Mouse (Mus musculus): ENCODE results near the gene Hamp2. TPM values are rescaled to one million over a fixed set of nuclear protein-coding genes. Genes with fewer than 3 reads are reported as not detected.

Gene Hamp2
- polyA plus RNA-seq, 1 experiment from 2014 or later, result not detected

DNA sequence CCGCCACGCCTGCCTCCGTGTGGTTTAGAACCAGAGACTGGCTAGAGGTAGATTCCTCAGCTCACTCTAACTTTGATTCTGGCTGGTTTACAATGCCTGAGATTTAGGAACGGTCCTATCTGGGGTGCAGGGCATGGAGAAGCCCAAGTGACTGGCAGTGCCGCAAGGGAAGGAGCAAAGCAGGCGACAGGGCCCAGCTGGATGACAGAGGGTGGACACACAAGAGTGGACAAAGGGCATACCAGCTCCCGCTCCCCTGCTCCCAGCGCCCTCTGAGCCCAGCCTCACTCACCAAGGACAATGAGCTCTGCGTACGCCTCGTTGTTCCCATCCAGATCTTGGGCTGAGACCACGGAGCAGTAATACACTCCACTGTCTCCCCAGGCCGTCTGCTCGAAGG lies 41.2 kb upstream of the Hamp2 start:
- no peak overlapping the region for H3K27ac ChIP-seq (replicated peaks; ENCODE audit: low read depth, low read length)
- H3K4me1 ChIP-seq (ENCODE audit: control insufficient read depth, insufficient read depth, low read length), result no peaks in the 10 kb centered on the region
- H3K4me3 ChIP-seq (ENCODE audit: low read depth, low read length), result no peak overlapping the region
- no peak overlapping the region for H3K9ac ChIP-seq (replicated peaks; ENCODE audit: low read length)
- WGBS, result 76% methylated on average over 14 of the region's 14 CpGs
- no peak for ATAC-seq (replicated peaks; ENCODE audit: insufficient number of reproducible peaks, low FRiP score, low TSS enrichment, low read depth)
- DNase-seq (ENCODE audit: low spot score), result no peak
- H3K4me2 ChIP-seq (ENCODE audit: low read depth, low read length), result no peak overlapping the region
- H3K9me3 ChIP-seq (replicated peaks; ENCODE audit: control insufficient read depth, low read length), result no peaks in the 10 kb centered on the region
- no peaks in the 10 kb centered on the region for H3K36me3 ChIP-seq (replicated peaks; ENCODE audit: control insufficient read depth, insufficient read depth, low read depth, low read length)
- H3K27me3 ChIP-seq (ENCODE audit: control insufficient read depth, insufficient read depth, low read length), result no peaks in the 10 kb centered on the region

DNA sequence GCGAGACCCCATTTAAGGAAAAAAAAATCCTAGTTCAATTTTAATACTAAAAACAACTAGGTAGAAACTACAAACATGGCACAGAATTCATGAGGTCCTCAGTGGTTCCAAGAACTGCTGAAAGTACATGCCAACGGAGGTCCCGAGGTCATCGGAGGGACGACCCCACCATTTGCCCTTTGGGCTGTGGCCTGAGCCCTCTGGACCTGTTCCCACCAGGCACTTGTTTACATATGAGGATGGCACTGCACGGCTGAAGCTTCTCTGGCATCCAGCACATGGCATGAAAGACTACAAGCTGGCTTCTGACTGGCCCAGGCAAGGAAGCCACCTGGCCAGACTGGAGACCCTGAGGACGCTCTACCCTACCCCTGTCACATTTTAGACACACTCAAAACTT lies 39.9 kb upstream of the Hamp2 start:
- H3K9ac ChIP-seq (replicated peaks; ENCODE audit: low read length), result no peak overlapping the region
- no peaks in the 10 kb centered on the region for H3K4me1 ChIP-seq (ENCODE audit: control insufficient read depth, insufficient read depth, low read length)
- WGBS, result 84% methylated on average over 7 of the region's 7 CpGs
- no peak overlapping the region for H3K4me2 ChIP-seq (ENCODE audit: low read depth, low read length)
- no peaks in the 10 kb centered on the region for H3K27me3 ChIP-seq (ENCODE audit: control insufficient read depth, insufficient read depth, low read length)
- no peak overlapping the region for H3K4me3 ChIP-seq (ENCODE audit: low read depth, low read length)
- H3K27ac ChIP-seq (replicated peaks; ENCODE audit: low read depth, low read length), result no peak overlapping the region
- no peaks in the 10 kb centered on the region for H3K9me3 ChIP-seq (replicated peaks; ENCODE audit: control insufficient read depth, low read length)
- H3K36me3 ChIP-seq (replicated peaks; ENCODE audit: control insufficient read depth, insufficient read depth, low read depth, low read length), result no peaks in the 10 kb centered on the region
- DNase-seq (ENCODE audit: low spot score), result no peak
- no peak for ATAC-seq (replicated peaks; ENCODE audit: insufficient number of reproducible peaks, low FRiP score, low TSS enrichment, low read depth)

- no peak for ATAC-seq (replicated peaks; ENCODE audit: insufficient number of reproducible peaks, low FRiP score, low TSS enrichment, low read depth)
- WGBS, result 88% methylated on average over 5 of the region's 5 CpGs
- Histone ChIP-seq H3K27me3 (ENCODE audit: control insufficient read depth, insufficient read depth, low read length) (no peaks in the 10 kb centered on the region), H3K36me3 (replicated peaks; ENCODE audit: control insufficient read depth, insufficient read depth, low read depth, low read length) (no peaks in the 10 kb centered on the region; the same call in 1 of the 2 replicates), H3K4me2 (ENCODE audit: low read depth, low read length) (no peak overlapping the region), H3K27ac (replicated peaks; ENCODE audit: low read depth, low read length) (no peak overlapping the region), H3K4me1 (ENCODE audit: control insufficient read depth, insufficient read depth, low read length) (no peaks in the 10 kb centered on the region), H3K9me3 (replicated peaks; ENCODE audit: control insufficient read depth, low read length) (no peaks in the 10 kb centered on the region), H3K4me3 (ENCODE audit: low read depth, low read length) (no peak overlapping the region), H3K9ac (replicated peaks; ENCODE audit: low read length) (no peak overlapping the region)
- DNase-seq (ENCODE audit: low spot score), result no peak
These were observed 38.4 kb upstream of the Hamp2 start for GRCm38 (mm10) chr7:30962862-30963261.

DNA sequence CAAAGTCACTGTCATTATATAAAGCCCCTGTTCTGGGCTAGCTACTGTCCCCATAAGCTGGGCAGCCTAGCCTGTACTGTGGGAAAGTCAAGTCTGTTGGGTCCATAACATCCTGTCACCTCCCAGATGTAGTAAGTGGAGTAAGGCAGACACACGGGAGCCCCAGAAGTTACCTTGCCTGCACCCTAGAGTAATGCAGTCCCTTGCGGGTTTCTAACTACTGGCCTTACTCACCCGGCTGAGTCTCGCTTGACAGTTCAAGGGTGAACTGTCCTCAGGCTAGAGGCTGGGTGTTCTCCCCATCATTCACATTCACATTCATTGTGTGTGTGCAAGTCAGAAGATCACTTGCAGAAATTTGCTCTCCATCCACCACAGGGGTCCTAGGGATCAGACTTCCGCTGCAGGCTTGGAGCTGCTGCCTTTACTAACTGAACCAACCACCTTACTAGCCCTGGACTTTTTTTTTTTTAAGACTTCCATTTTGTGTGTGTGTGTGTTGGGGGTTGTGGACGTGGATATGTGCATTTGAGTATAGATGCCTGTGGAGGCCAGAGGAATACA lies 35.4 kb upstream of the Hamp2 start:
- ATAC-seq (replicated peaks; ENCODE audit: insufficient number of reproducible peaks, low FRiP score, low TSS enrichment, low read depth), result no peak
- no peaks in the 10 kb centered on the region for H3K27me3 ChIP-seq (ENCODE audit: control insufficient read depth, insufficient read depth, low read length)

GRCm38 (mm10) chr7:30958866-30959487 lies 34.5 kb upstream of the Hamp2 start:
- Histone ChIP-seq H3K27me3 (ENCODE audit: control insufficient read depth, insufficient read depth, low read length) (no peaks in the 10 kb centered on the region), H3K27ac (replicated peaks; ENCODE audit: low read depth, low read length) (no peak overlapping the region), H3K9me3 (replicated peaks; ENCODE audit: control insufficient read depth, low read length) (no peaks in the 10 kb centered on the region), H3K4me2 (ENCODE audit: low read depth, low read length) (no peak overlapping the region), H3K36me3 (replicated peaks; ENCODE audit: control insufficient read depth, insufficient read depth, low read depth, low read length) (peaks cover 2% of the 10 kb centered on the region), H3K9ac (replicated peaks; ENCODE audit: low read length) (no peak overlapping the region), H3K4me1 (ENCODE audit: control insufficient read depth, insufficient read depth, low read length) (no peaks in the 10 kb centered on the region), H3K4me3 (ENCODE audit: low read depth, low read length) (no peak overlapping the region)
- DNase-seq (ENCODE audit: low spot score), result no peak
- WGBS, result 96% methylated on average over 9 of the region's 9 CpGs
- ATAC-seq (replicated peaks; ENCODE audit: insufficient number of reproducible peaks, low FRiP score, low TSS enrichment, low read depth), result no peak

More for the DNA sequence above, 35.4 kb upstream of the Hamp2 start:
- Histone ChIP-seq H3K9me3 (replicated peaks; ENCODE audit: control insufficient read depth, low read length) (no peaks in the 10 kb centered on the region), H3K4me3 (ENCODE audit: low read depth, low read length) (no peak overlapping the region), H3K4me2 (ENCODE audit: low read depth, low read length) (no peak overlapping the region), H3K4me1 (ENCODE audit: control insufficient read depth, insufficient read depth, low read length) (no peaks in the 10 kb centered on the region), H3K27ac (replicated peaks; ENCODE audit: low read depth, low read length) (no peak overlapping the region), H3K36me3 (replicated peaks; ENCODE audit: control insufficient read depth, insufficient read depth, low read depth, low read length) (no peaks in the 10 kb centered on the region; the same call in none of the 2 replicates), H3K9ac (replicated peaks; ENCODE audit: low read length) (no peak overlapping the region)
- no peak for DNase-seq (ENCODE audit: low spot score)
- WGBS, result 80% methylated on average over 6 of the region's 6 CpGs

GRCm38 (mm10) chr7:30958109-30958865 lies 33.8 kb upstream of the Hamp2 start:
- H3K4me1 ChIP-seq (ENCODE audit: control insufficient read depth, insufficient read depth, low read length), result no peaks in the 10 kb centered on the region
- no peak for ATAC-seq (replicated peaks; ENCODE audit: insufficient number of reproducible peaks, low FRiP score, low TSS enrichment, low read depth)
- H3K27me3 ChIP-seq (ENCODE audit: control insufficient read depth, insufficient read depth, low read length), result no peaks in the 10 kb centered on the region
- 72% methylated on average over 28 of the region's 28 CpGs for WGBS
- H3K4me2 ChIP-seq (ENCODE audit: low read depth, low read length), result peak overlapping the region; percentile 54
- peak overlapping the region; percentile 97; the same call in 1 of the 2 replicates for H3K27ac ChIP-seq (replicated peaks; ENCODE audit: low read depth, low read length)
- peak overlapping the region; percentile 97 for H3K4me3 ChIP-seq (ENCODE audit: low read depth, low read length)
- no peak for DNase-seq (ENCODE audit: low spot score)
- H3K9me3 ChIP-seq (replicated peaks; ENCODE audit: control insufficient read depth, low read length), result no peaks in the 10 kb centered on the region
- H3K9ac ChIP-seq (replicated peaks; ENCODE audit: low read length), result peak overlapping the region; percentile 99
- H3K36me3 ChIP-seq (replicated peaks; ENCODE audit: control insufficient read depth, insufficient read depth, low read depth, low read length), result peaks cover 7% of the 10 kb centered on the region

GRCm38 (mm10) chr7:30957367-30957783 lies 32.9 kb upstream of the Hamp2 start:
- Histone ChIP-seq H3K9me3 (replicated peaks; ENCODE audit: control insufficient read depth, low read length) (no peaks in the 10 kb centered on the region), H3K4me2 (ENCODE audit: low read depth, low read length) (peak overlapping the region; percentile 54), H3K4me1 (ENCODE audit: control insufficient read depth, insufficient read depth, low read length) (no peaks in the 10 kb centered on the region), H3K36me3 (replicated peaks; ENCODE audit: control insufficient read depth, insufficient read depth, low read depth, low read length) (peaks cover 9% of the 10 kb centered on the region), H3K27me3 (ENCODE audit: control insufficient read depth, insufficient read depth, low read length) (no peaks in the 10 kb centered on the region), H3K4me3 (ENCODE audit: low read depth, low read length) (peak overlapping the region; percentile 97), H3K27ac (replicated peaks; ENCODE audit: low read depth, low read length) (peak overlapping the region; percentile 97), H3K9ac (replicated peaks; ENCODE audit: low read length) (peak overlapping the region; percentile 99)
- DNase-seq (ENCODE audit: low spot score) (peak; percentile 86), ATAC-seq (replicated peaks; ENCODE audit: insufficient number of reproducible peaks, low FRiP score, low TSS enrichment, low read depth) (peak; percentile 58; the same call in 1 of the 2 replicates)
- WGBS, result under 1% methylated on average over 43 of the region's 43 CpGs

Data from embryonic facial prominence, embryonic 11.5 days (tissue).